Comparison of ENCODE assay signal across 10 mouse cellular contexts in the genomic region with DNA sequence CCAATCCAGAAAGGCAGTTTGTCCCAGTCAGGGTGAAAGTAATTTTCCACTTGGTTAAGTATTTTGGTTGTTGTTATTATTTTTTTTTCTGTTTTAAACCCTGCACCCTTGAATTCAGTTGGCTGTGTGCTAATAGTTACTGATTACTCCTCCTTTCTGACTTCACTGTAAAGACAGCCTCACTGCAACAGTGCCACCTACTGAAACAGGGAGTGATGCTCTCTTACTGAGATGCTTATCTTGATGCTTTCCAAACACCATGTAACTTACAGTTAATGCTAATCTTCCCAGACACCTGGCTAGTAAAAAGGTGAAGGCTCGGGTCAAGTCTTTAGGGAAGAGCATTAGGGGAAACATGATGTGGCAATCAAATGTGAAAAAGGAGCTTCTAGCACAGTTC.
DNase-seq lines count a peak whose midpoint lies in the region; ATAC-seq and TF ChIP-seq lines count a peak whose summit lies in the region.
"Had no signal": no experiment of that assay in that cellular context is flagged by ENCODE, and none has a peak within 500 bp of the region (broad histone marks: within the 10 kb centered on the region; RNA-seq: fewer than 3 reads in every experiment).

No protein-coding gene starts in this region.

- peak; percentile 75 for TF ChIP-seq CTCF in forebrain, postnatal 0 days (IDR thresholded peaks at IDR 0.05; ENCODE audit: low read depth)

- peak; percentile 43 for DNase-seq in forebrain, postnatal 0 days
- DNase-seq in lung, postnatal 36 days, result peak; percentile 1
- DNase-seq in lung, postnatal 4 days, result no peak
- peak; percentile 43 for DNase-seq in layer of hippocampus, adult 11-12 months (ENCODE audit: low spot score)
- DNase-seq in skeletal muscle tissue, adult 2 months (ENCODE audit: low read depth, low spot score), result peak; percentile 2
- no peak for DNase-seq in ovary, adult 18-20 months (ENCODE audit: low spot score)
- no peak for DNase-seq in urinary bladder, adult 2 months (ENCODE audit: low spot score)

- H3K9me3 ChIP-seq in forebrain, postnatal 0 days (ENCODE audit: low read length), result no peaks in the 10 kb centered on the region
- H3K9me3 ChIP-seq in forebrain, embryonic 13.5 days (replicated peaks), result no peaks in the 10 kb centered on the region; the same call in 1 of the 2 replicates
- H3K9me3 ChIP-seq: embryonic facial prominence, embryonic 13.5 days had no signal

- no peak overlapping the region for H3K4me3 ChIP-seq in forebrain, postnatal 0 days (ENCODE audit: low read depth, low read length)
- H3K4me3 ChIP-seq in forebrain, embryonic 13.5 days, result no peak overlapping the region
- H3K4me3 ChIP-seq: embryonic facial prominence, embryonic 13.5 days; myocyte had no signal

- peak; percentile 43; the same call in 1 of the 2 replicates for ATAC-seq in forebrain, postnatal 0 days
- ATAC-seq in forebrain, embryonic 13.5 days, result no peak

- H3K27ac ChIP-seq in forebrain, postnatal 0 days (ENCODE audit: low read depth, low read length), result no peak overlapping the region
- no peak overlapping the region for H3K27ac ChIP-seq in forebrain, embryonic 13.5 days
- H3K27ac ChIP-seq: embryonic facial prominence, embryonic 13.5 days had no signal

- WGBS in forebrain, postnatal 0 days, result 36% methylated on average over 1 of the region's 1 CpGs
- WGBS in forebrain, embryonic 13.5 days, result 41% methylated on average over 1 of the region's 1 CpGs

- no peaks in the 10 kb centered on the region for H3K4me1 ChIP-seq in forebrain, postnatal 0 days (ENCODE audit: insufficient read depth)
- no peaks in the 10 kb centered on the region for H3K4me1 ChIP-seq in forebrain, embryonic 13.5 days
- H3K4me1 ChIP-seq: embryonic facial prominence, embryonic 13.5 days had no signal

- H3K9ac ChIP-seq in forebrain, postnatal 0 days, result no peak overlapping the region
- H3K9ac ChIP-seq in forebrain, embryonic 13.5 days, result no peak overlapping the region
- H3K9ac ChIP-seq: embryonic facial prominence, embryonic 13.5 days had no signal

- no peak overlapping the region for H3K4me2 ChIP-seq in forebrain, postnatal 0 days (ENCODE audit: low read depth)
- H3K4me2 ChIP-seq in forebrain, embryonic 13.5 days, result no peak overlapping the region
- H3K4me2 ChIP-seq: embryonic facial prominence, embryonic 13.5 days had no signal

- no peaks in the 10 kb centered on the region for H3K27me3 ChIP-seq in forebrain, postnatal 0 days (ENCODE audit: insufficient read depth, low read length)
- H3K27me3 ChIP-seq in forebrain, embryonic 13.5 days, result no peaks in the 10 kb centered on the region

- no peaks in the 10 kb centered on the region for H3K36me3 ChIP-seq in forebrain, postnatal 0 days (ENCODE audit: insufficient read depth)
- no peaks in the 10 kb centered on the region for H3K36me3 ChIP-seq in forebrain, embryonic 13.5 days (ENCODE audit: poor library complexity, severe bottlenecking)
- H3K36me3 ChIP-seq: embryonic facial prominence, embryonic 13.5 days had no signal

Comparison
In these comparisons a context has a peak if more than half of its experiments do, and no peak if none do; other contexts are left out.
1. DNase-seq: peak in forebrain, postnatal 0 days (single experiment), lung, postnatal 36 days (single experiment), layer of hippocampus, adult 11-12 months (single experiment) and skeletal muscle tissue, adult 2 months (single experiment); none in lung, postnatal 4 days (0 of 2), ovary, adult 18-20 months (single experiment) and urinary bladder, adult 2 months (single experiment).